Mouse (Mus musculus): ENCODE data around the gene Sos1. TPM values are rescaled to one million over a fixed set of nuclear protein-coding genes. Genes with fewer than 3 reads are reported as not detected.

Sos1 gene
- 29.7 TPM for polyA plus RNA-seq (2017; shearing (Covaris generic))

GRCm38 (mm10) chr17:80480031-80480854, at the start of gene Sos1:
Gene Sos1, minus strand, starts transcription at chr17:80480453.

GRCm38 (mm10) chr17:80372989-80373725, 107.1 kb downstream of the Sos1 start, which contains the start of gene Gm10190:
Gene Gm10190, minus strand, starts transcription at chr17:80373541.

Other genes starting within 250 kb of the Sos1 start
- 0.75 TPM for gene Morn2, start 190.2 kb downstream of the Sos1 start, polyA plus RNA-seq (2017; shearing (Covaris generic))
- 18.3 TPM for gene Dhx57, start 190.0 kb downstream of the Sos1 start, polyA plus RNA-seq (2017; shearing (Covaris generic))
- 1.6 TPM for gene Arhgef33, start 173.0 kb downstream of the Sos1 start, polyA plus RNA-seq (2017; shearing (Covaris generic))
- gene Gm10190, start 106.9 kb downstream of the Sos1 start, polyA plus RNA-seq (2017; shearing (Covaris generic)) = not detected
- 0.80 TPM for gene Cdkl4, start 97.4 kb upstream of the Sos1 start, polyA plus RNA-seq (2017; shearing (Covaris generic))
- 15.8 TPM for gene Map4k3, start 248.0 kb upstream of the Sos1 start, polyA plus RNA-seq (2017; shearing (Covaris generic))

Measured in naive thymus-derived CD4-positive, alpha-beta T cell, adult 5 months (primary cell).